Mouse (Mus musculus): ENCODE measurements around the gene Rbms3.

- TF ChIP-seq ZNF384 (IDR thresholded peaks at IDR 0.05; ENCODE audit: low read depth, low read length) (no peak), HCFC1 (IDR thresholded peaks at IDR 0.05; ENCODE audit: borderline replicate concordance, insufficient read depth, low read length) (no peak), MAFK (IDR thresholded peaks at IDR 0.05; ENCODE audit: insufficient read depth, low read depth, low read length) (no peak), ZC3H11A (IDR thresholded peaks at IDR 0.05; ENCODE audit: borderline replicate concordance, low read depth, low read length) (no peak), CHD2 (IDR thresholded peaks at IDR 0.05; ENCODE audit: low read depth, low read length) (no peak)
Measured at GRCm38 (mm10) chr9:116542793-116543192, 1086.9 kb downstream of the Rbms3 start.

Measured in ES-E14 (cell line).